Mouse (Mus musculus) adrenal gland, postnatal 10 days (tissue): ENCODE measurements around the gene Gm36864. TPM values are rescaled to one million over a fixed set of nuclear protein-coding genes. Genes with fewer than 3 reads are reported as not detected.
"Not testable (repeated sequence)": the region's sequence is repeated elsewhere in the genome, so short reads cannot be mapped to it uniquely, and the experiment has no call there.

Experiments
- DNase-seq: peaks from one replicate; pipeline ENCODE4 v3.0.0; 2021; ENCODE audit warnings: mixed read lengths
- long read RNA-seq, 2 experiments: library from polyadenylated mRNA; stranded (forward); transcript quantifications; one replicate each; pipeline ENCODE4 v2.0.0; 2021
- total RNA-seq, 2 experiments: library from RNA; stranded (reverse); gene quantifications; 2 replicates each; pipeline ENCODE4 v1.2.3; 2021

Gene Gm36864
- total RNA-seq: not detected
- long read RNA-seq, experiment 1: 0 reads
- long read RNA-seq, experiment 2: 0 reads

DNA sequence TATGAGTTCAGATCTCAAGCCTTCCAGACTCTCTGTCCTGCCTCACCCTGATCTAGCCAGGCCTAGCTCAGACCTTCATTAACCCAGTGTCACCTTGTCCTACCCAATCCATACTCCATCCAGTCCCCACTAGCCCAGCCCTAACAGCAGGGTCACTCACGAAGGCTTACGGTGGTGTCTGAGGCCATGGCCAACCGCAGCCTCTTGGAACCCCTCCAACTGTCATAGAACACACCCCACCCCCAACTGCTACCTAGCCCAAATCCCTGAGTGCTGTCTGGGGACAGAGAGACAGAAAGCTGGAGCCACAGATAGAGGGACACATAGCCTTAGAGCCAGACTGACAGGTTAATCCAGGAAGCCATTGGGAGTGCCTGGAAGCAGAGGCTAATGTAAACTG, at the start of gene Gm36864:
Gene Gm36864, plus strand, starts transcription at position 269 of the 400 bp plus-strand sequence.
- no peak for DNase-seq

DNA sequence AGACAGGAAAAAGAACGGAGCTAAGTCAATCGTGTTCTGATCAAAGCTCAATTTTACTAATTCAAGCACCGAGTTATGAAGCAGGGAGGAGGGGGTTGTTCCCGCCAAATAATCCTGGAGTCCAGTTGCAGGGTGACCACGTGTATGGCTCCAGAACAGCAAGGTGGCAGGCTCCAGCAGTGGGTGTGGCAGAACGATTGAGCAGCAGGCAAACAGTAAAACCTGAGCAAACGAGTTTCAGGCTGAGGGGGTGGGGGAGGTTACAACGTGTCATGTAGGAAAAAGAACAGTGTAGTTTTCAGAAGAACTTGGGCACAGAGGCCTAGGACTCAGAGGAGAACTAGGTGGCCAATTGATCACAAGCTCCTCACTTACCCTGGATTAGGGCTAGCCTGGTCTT, 49.5 kb upstream of the Gm36864 start:
- DNase-seq: not testable (repeated sequence)

DNA sequence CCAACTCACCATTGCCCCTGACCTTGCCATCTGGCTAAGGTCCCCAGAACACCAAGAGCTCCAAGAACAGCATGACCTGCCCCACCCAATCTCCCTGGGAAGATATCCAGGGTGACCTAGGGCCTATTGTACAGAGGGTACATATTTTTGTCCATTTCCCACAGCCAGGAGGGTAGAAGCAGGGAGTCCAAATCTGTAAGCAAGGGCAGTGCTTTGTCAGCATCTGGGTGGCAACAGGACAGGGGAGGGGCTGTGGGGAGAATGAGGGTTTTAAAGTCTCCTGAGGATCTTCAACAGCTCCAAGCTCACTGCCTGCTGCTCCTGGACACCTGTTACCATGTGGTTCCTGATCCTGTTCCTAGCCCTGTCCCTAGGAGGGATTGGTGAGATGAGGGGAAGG, 48.0 kb upstream of the Gm36864 start, which contains the start of gene Klk1b24:
Gene Klk1b24, plus strand, starts transcription at position 301 of the 400 bp plus-strand sequence.
- not testable (repeated sequence) for DNase-seq

DNA sequence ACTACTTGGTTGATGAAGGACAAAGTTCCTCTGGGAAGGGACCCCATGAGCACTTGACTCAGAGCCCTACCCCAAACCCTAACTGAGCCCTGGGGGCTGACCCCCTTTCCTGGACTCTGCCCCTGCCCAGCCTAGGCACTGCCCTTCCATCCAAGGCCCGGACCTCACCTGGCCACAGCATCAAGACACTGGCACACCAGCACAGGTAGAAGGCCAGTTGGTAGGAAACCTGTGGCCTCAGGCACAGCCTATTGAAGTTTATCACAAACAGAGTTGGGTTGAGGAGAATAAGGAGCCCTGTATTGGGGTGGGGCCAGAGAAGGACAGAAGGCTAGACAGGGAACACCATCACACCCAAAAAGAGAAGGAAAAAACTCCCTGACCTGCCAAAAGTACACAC, 42.5 kb upstream of the Gm36864 start:
- DNase-seq: not testable (repeated sequence)

DNA sequence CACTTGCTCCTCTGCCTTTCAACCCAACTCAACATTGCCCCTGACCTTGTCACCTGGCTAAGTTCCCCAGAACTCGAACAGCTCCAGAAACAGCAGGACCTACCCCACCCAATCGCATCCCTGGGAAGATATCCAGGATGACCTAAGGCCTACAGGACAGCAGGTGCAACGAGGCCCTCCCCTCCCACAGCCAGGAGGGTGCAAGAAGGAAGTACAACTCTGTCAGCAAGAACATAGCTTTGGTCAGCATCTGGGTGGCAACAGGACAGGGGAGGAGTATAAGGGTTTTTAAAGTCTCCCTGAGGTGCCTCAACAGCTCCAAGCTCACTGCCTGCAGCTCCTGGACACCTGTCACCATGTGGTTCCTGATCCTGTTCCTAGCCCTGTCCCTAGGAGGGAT, 38.1 kb upstream of the Gm36864 start, which contains the start of gene Klk1b3:
Gene Klk1b3, plus strand, starts transcription at position 301 of the 400 bp plus-strand sequence.
- DNase-seq: no peak

DNA sequence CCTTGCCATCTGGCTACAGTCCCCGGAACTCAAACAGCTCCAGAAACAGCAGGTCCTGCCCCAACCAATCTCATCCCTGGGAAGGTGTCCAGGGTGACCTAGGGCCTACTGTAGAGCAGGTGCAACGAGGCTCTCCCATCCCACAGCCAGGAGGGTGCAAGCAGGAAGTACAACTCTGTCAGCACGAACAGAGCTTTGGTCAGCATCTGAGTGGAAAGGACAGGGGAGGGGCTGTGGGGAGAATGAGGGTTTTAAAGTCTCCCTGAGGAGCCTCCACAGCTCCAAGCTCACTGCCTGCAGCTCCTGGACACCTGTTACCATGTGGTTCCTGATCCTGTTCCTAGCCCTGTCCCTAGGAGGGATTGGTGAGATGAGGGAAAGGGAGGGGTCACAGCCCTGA, 28.8 kb upstream of the Gm36864 start, which contains the start of gene Klk1b4:
Gene Klk1b4, plus strand, starts transcription at position 301 of the 400 bp plus-strand sequence.
- DNase-seq: not testable (repeated sequence)

DNA sequence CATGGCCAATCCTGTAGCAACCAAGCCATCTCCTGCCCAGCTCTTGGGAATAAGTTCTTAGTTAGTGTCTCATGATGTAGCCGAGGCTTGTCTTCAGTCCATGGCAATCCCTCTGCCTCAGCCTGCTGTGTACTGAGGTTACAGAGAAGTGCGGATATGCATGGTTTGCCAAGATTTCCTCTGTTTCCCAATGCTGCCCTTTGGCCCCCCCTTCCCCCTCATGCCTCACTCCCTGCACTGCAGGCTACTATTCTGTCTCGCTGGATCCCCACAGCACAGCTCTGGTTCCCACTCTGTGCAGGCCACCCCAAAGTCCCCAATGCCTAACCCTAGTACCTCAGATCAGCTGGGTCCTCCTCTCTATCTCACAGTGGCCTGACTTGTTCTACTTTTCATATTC, 27.7 kb upstream of the Gm36864 start:
- no peak for DNase-seq

DNA sequence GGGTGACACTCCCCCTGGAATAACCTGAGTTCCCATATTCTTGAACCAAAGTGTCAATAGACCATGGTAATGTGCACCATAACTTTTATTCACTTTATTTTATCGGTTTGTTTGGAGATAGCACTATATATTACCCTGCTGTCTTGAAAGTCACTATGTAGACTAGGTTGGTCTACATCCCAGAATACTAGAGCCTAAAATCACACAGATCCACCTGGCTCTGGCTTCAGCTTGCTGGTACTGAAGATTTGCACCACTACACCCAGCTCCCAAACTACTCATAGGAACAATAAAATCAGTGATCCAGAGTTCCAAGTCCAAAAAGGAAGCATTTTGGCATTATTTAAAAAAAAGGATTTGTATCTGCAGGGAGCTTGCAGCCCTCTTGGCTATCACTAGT, 20.3 kb upstream of the Gm36864 start, which contains the start of gene Klk1b5:
Gene Klk1b5, plus strand, starts transcription at position 301 of the 400 bp plus-strand sequence.
- no peak for DNase-seq

DNA sequence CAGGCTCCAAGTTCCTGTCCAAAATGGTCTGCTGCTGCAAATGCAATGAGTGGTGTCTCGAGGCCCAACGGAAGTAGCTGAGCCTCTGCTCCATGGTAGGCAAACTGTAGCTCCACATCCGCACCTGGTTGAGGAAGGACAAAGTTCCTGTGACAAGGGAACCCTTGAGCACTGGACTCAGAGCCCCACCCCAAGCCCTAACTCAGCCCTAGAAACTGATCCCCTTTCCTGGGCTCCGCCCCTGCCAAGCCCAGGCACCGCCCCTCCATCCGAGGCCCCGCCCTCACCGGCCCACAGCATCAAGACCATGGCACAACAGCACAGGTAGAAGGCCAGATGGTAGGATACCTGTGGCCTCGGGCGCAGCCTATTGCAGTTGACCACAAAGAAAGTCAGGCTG, 14.4 kb upstream of the Gm36864 start:
- DNase-seq: not testable (repeated sequence)

DNA sequence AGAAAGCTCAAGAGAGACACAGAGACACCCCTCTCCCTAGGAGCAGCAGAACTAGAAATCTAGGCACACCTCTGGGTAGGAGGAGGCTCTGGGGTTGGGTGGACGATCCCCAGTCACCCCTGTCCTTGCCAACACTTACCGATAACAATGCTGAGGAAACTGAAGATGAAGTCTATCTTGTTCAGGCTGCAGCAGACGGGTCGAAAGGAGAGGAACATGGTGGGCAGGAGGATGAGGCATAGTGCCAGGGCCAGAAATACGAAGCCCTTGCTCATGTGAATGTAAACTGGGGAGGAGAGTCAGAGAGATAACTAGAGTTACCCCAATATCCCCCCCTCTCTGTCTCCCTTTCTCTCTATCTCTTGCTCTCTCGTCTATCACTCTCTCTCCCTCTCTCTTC, 13.6 kb upstream of the Gm36864 start:
- not testable (repeated sequence) for DNase-seq

DNA sequence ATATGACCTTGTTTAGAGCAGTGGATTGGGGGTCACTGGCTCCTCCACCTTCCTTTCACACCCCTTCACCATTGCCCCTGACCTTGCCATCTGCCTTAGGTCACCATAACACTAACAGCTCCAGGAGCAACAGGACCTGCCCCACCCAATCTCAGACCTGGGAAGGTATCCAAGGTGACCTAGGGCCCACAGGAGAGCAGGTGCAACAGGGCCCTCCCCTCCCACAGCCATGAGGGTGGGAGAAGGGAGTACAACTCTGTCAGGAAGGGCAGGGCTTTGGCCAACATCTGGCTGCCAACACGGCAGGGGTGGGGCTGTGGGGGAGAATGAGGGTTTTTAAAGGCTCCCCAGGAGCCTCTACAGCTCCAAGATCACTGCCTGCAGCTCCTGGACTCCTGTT, 10.9 kb upstream of the Gm36864 start, which contains the start of gene Klk1:
Gene Klk1, plus strand, starts transcription at position 285 of the 400 bp plus-strand sequence.
- DNase-seq: no peak

DNA sequence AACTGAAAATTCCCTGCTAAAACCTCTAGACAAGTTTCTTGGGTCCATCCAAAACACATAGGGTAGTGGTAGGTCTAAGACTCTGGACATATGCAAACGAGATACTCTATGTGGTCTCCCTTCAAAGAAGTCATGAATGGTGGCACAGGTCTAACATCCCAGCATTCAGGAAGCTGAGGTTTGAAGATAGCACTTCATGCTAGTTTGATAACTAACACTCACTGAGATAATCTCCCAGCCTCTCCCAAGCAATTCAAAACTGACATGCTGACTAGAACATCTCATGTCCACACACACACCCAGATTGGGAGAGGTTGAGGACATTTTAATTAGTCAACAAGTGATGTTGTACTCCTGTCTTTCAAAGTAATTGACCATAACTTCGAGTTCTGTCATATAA, 3.9 kb downstream of the Gm36864 start:
- no peak for DNase-seq

DNA sequence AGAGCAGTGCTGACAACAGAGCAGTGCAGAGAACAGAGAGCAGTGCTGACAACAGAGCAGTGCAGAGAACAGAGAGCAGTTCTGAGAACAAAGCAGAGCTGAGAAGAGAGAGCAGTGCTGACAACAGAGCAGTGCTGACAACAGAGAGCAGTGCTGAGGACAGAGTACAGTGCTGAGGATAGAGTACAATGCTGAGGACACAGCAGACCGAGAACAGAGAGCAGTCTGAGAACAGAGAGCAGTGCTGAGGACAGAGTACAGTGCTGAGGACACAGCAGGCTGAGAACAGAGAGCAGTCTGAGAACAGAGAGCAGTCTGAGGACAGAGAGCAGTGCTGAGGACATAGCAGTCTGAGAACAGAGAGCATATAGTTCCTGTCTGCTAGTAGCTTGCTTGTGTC, 4.7 kb downstream of the Gm36864 start:
- no peak for DNase-seq

DNA sequence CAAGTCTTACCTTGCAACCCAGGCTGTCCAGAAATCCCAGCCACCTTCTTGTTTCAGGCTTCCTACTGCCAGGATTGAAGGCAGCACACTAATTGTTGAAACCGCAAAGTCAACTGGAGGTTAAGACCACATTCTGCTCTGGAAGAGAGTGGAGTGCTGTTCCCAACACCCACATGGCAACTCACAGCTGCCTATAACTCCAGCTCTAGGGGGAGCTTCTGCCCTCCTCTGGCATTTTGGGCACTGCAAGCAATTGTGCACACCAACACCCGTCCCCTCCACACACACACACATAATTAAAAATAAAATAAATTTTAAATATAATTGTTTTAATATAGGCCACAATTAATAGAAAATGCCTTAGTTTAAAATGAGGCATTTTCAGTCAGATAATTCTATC, 5.2 kb downstream of the Gm36864 start:
- DNase-seq: no peak

DNA sequence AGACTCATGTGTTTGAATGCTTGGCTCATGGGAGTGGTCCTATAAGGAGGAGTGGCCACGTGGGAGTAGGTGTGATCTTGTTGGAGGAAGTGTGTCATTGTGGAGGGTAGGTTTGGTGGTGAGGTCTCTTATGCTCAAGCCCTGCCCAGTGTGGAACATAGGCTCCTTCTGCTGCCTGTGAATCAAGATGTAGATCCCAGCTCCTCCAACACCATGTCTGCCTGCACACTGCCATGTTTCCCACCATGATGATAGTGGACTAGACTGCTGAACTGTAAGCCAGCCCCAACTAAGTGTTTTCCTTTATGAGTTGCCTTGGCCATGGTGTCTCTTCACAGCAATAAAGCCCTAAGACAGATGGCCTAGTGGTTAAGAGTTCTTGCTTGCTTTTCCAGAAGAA, 8.1 kb downstream of the Gm36864 start:
- DNase-seq: no peak

DNA sequence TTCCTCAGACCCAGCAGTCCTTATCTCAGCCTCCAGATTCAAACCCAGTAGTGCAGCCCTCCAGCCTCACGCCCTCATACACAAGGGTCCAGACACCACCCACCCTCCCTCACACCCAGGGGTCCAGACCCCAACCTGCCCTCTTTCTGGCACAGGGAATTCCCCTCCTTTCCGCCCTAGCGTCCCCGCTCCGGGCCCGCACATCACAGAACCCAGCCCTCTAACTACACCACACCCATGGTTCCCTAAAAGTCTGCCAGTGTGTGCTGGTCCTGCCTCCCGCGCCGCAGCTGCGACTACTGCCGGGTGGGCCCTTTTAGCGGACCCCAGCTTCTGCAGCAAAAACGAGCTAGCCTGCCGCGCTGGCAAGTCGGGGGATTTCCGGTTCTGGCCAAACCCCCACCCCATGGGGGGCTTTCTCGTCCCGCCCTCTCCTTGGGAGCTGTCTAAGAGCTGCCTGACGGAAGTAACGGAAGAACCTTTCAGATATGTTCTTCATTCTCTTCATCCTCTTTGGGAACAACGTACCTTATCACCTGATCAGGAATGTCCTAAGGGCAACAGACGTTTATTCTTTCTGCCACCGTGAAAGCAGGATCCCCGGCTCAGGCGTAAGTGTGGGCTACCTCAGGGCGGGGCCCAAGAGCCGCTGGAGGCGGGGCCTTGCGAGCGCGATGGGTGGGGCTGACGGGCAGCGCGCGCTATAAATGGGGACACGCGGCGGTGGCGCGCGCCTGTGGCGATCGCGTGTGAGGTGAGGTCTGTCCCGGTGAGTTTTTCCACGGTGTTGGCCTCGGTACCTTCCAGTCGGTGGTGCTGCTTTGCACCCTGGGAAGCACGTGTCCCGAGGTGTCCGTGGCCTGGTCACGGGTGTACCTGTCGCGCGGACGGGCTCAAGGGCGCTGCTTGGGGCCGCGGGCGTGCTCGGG, 10.3 kb downstream of the Gm36864 start, which contains the start of the genes 1700028J19Rik and 2410002F23Rik:
Gene 1700028J19Rik, minus strand, starts transcription at position 641 of the 929 bp plus-strand sequence.
Gene 2410002F23Rik, plus strand, starts transcription at position 668 of the 929 bp plus-strand sequence.
- DNase-seq: peak; percentile 94

DNA sequence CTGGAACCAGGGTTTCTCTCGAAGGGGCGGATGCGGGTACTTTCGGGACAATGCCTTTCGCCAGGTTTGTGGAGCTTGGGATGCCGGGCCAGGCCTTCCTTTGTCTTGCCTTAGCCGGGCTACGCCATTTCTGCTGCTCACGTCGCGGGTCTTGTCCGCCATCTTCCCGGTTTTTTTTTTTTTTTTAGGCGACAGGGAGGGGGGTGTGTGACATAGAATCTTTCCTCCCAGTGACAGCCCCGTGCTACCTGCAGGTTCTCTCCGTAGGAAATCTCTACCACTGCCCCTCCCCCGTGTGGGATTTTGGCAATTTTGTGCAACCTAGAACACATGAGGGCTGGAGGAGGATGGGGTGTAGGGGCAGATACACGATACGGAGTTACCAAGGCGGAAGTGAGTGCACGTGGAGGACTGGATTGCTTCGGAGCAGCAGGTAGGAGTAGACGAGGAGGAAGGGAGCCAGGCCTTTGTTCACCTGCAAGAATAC, 11.1 kb downstream of the Gm36864 start:
- no peak for DNase-seq

DNA sequence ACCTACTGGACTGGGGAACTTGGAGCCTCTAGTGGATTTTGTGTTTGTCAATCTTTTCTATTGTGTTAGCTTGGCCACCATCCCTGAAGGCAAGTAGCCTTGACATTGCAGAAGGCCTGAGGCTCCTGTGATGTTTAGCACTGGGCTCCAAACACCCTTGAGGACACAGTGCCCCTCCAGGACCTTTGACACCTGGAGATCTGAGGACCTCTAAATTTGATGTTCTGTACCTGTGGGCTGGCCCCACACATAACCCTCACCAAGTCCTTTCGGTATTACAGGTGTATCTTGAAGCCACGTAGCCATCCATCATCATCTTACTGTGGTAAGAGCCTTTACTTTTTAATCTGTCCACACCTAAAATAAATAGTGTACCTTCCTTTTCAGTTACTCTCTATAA, 12.0 kb downstream of the Gm36864 start:
- DNase-seq: no peak

DNA sequence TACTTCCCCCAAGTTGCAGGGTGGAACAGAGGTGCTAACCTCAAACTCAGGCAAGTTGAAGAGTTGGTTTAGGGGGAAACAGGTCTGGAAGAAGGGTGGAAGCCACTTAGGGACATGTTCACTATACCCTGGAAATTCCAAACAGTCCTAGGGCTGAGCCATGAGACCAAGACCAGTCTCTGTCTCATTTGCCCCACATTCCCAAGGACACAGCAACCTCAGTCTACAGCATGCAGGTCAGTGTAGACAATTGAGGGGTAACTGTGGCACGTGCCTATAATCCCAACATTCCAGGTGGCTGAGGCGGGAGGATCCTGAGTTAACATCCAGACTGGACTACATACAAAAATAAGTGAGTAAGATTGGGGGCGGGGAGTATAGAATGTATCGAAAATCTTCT, 13.3 kb downstream of the Gm36864 start:
- no peak for DNase-seq

DNA sequence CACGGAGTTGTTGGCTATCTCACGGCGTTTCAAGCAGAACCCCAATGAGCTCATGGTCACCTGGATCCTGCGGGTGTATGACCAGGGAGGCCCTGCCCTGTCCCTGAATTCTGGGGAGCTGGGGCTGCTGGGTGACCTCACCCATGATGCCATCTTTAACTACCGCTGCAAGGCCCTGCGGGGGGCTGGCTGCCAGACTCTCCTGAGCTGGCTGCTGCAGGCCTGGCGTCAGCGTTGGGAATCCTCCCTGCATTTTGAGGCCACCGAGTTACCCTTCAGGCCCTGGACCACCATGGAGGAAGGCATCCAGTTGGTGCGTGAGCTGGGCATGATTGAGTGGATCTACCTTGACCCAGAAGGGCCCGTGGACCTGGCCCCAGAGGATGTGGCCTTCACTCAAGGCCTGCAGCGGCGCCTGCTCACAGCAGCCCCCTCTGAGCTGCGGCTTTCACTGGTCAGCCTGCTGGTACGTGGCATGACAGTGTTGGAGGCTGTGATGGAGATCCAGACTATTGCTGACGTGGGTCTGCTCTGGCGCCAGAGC, 14.8 kb downstream of the Gm36864 start:
- peak; percentile 80 for DNase-seq

DNA sequence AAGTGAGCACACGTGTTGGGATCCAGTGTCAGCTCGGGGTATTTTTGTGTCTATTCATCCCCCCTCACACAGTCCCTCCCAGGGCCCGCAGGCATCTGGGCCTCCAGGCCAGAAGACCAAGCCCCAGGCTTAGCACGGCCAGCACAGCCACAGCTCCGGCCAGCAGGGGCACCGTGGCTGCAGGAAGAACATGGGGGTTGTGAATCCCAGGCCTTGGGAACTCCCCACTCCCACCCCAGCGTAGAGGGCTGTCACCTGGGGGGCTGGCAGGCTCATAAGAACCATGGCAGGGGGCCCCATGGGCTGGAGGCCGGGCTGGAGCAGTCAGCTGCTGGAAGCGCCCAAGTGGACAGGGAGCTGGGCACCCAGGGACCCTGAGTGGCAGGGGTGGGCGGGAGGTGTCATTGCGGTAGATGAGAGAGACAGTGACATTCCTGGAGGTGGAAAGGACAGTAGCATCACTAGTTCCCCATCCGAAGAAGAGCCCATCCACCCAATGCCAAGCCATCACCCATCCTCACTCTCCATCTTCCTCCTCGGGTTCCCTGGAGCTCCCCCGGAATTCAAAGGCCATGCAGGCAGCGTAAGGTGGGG, 17.1 kb downstream of the Gm36864 start:
- DNase-seq: no peak

DNA sequence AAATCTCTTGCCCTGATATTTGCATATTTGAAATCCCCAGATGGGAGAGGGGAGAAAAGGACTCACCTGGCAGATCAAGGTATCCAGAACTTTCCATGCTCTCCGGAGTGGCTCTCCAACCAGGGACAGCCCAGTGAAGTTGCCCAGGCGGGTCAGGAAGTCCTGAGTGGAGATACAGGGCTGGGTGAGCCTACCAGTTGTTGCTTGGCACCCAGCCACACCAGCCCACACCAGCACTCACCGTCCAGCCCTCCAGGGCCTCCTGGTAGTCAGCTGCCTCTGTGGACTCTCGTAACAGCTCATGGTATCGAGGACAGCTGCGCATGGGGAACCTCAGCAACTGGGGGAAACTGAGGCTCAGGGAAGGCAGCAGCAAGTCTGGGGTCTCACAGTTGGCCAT, 19.0 kb downstream of the Gm36864 start:
- DNase-seq: no peak
